Mouse (Mus musculus): ENCODE results near the gene Cmss1. TPM values are rescaled to one million over a fixed set of nuclear protein-coding genes. Genes with fewer than 3 reads are reported as not detected.

Gene Cmss1
- polyA plus RNA-seq, 1 experiment from 2014 or later: 58.1 TPM

- H3K4me1 ChIP-seq (replicated peaks): peaks cover 19% of the 10 kb centered on the region
- no peak overlapping the region for H3K27ac ChIP-seq
- H3K27me3 ChIP-seq: no peaks in the 10 kb centered on the region
- no peak overlapping the region for H3K4me3 ChIP-seq (replicated peaks)
- 89% methylated on average over 15 of the region's 15 CpGs for WGBS
- no peaks in the 10 kb centered on the region for H3K36me3 ChIP-seq
- no peak overlapping the region for H3K4me2 ChIP-seq
- ATAC-seq (ENCODE audit: insufficient number of reproducible peaks, insufficient read depth, low FRiP score, low TSS enrichment, low read depth): no peak
- no peak overlapping the region for H3K9ac ChIP-seq (replicated peaks)
- H3K9me3 ChIP-seq: no peaks in the 10 kb centered on the region
Observed at GRCm38 (mm10) chr16:57389566-57390251, 217.0 kb downstream of the Cmss1 start.

GRCm38 (mm10) chr16:57384274-57384673, 222.4 kb downstream of the Cmss1 start:
- H3K4me3 ChIP-seq (replicated peaks): no peak overlapping the region
- WGBS: 81% methylated on average over 2 of the region's 2 CpGs
- H3K4me2 ChIP-seq: no peak overlapping the region
- no peaks in the 10 kb centered on the region for H3K27me3 ChIP-seq
- H3K4me1 ChIP-seq (replicated peaks): peaks cover 34% of the 10 kb centered on the region
- no peaks in the 10 kb centered on the region for H3K36me3 ChIP-seq
- no peak overlapping the region for H3K9ac ChIP-seq (replicated peaks)
- ATAC-seq (ENCODE audit: insufficient number of reproducible peaks, insufficient read depth, low FRiP score, low TSS enrichment, low read depth): no peak
- 0 out of 2 replicates have a peak, but pooled peaks cover 4% of the 10 kb centered on the region for H3K9me3 ChIP-seq
- H3K27ac ChIP-seq: peak overlapping the region; percentile 19; the same call in 1 of the 2 replicates

GRCm38 (mm10) chr16:57383266-57383971, 223.2 kb downstream of the Cmss1 start:
- 40% methylated on average over 8 of the region's 8 CpGs for WGBS
- H3K36me3 ChIP-seq: no peaks in the 10 kb centered on the region
- H3K27ac ChIP-seq: peak overlapping the region; percentile 19; the same call in 1 of the 2 replicates
- no peak overlapping the region for H3K4me2 ChIP-seq
- no peaks in the 10 kb centered on the region for H3K27me3 ChIP-seq
- no peak overlapping the region for H3K9ac ChIP-seq (replicated peaks)
- H3K4me1 ChIP-seq (replicated peaks): peaks cover 42% of the 10 kb centered on the region
- no peak overlapping the region for H3K4me3 ChIP-seq (replicated peaks)
- ATAC-seq (ENCODE audit: insufficient number of reproducible peaks, insufficient read depth, low FRiP score, low TSS enrichment, low read depth): peak; percentile 49; the same call in 1 of the 2 replicates
- H3K9me3 ChIP-seq: 0 out of 2 replicates have a peak, but pooled peaks cover 4% of the 10 kb centered on the region

DNA sequence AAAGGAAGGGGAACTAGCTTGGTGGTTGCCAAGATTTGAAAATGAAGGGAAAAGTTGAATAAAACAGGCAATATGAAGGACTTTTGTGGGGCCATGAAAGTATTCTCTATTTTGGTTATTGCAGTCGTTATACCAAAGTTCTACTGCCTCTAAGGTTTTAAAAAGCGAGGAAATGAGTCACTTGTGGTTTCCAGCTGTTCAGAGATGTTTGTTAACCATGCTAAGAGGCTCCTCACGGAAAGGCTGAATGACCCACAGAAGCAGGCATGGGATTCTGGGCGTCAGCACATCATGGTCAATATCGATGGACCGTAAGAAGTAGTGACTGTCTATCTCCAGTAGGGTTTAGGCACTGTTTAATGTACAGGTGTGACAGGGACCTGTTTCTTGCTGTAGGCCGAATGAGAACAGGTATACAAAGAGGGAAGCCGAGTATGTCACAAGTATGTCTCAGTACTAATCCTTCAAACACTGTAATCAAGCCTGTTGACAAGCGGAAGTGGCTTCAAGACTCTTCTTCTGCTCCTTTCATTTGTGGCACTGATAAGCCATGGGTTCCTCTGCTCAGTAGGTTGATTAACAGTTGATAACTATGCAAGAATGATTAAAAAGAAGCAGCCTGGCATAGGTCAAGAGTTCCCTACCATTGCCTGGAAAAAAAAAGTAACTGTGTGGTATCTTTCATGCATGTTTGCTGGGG, 227.9 kb downstream of the Cmss1 start:
- peaks cover 7% of the 10 kb centered on the region; the same call in 1 of the 2 replicates for H3K9me3 ChIP-seq
- no peak overlapping the region for H3K4me2 ChIP-seq
- no peak overlapping the region for H3K4me3 ChIP-seq (replicated peaks)
- no peak overlapping the region for H3K27ac ChIP-seq
- WGBS: 75% methylated on average over 9 of the region's 9 CpGs
- no peak for ATAC-seq (ENCODE audit: insufficient number of reproducible peaks, insufficient read depth, low FRiP score, low TSS enrichment, low read depth)
- H3K36me3 ChIP-seq: no peaks in the 10 kb centered on the region
- H3K9ac ChIP-seq (replicated peaks): no peak overlapping the region
- peaks cover 38% of the 10 kb centered on the region for H3K4me1 ChIP-seq (replicated peaks)
- H3K27me3 ChIP-seq: no peaks in the 10 kb centered on the region

DNA sequence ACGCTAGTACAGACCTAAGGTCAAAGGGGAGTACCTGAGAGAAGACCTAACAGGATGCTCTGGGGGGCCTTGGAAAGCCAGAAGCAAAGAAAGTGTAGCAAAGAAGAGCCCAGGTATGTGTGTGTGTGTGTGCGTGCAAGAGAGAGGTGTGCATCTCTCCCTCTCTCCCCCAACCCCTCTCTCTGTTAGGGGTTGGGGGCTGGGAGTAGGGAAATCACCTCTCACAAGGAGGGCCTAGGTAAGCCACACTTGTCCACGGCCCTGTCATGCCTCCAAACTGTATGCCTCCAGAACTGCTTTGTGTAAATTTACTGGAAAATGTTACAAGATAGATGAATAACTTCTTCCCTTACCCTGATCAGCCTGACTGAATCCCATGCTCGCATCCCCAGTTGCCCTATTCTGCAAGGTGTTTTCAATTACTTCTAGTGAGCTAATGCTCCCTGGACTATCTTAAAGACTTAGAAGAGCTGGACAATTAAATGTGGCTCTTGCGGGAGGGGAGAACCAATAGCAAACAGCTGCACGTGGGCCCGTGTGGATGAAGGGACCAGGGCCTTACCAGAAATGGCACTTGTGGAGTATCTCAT, 231.3 kb downstream of the Cmss1 start:
- Histone ChIP-seq H3K4me2 (no peak overlapping the region), H3K4me1 (replicated peaks) (peaks cover 28% of the 10 kb centered on the region), H3K4me3 (replicated peaks) (no peak overlapping the region), H3K36me3 (no peaks in the 10 kb centered on the region), H3K27ac (no peak overlapping the region; the same call in 1 of the 2 replicates), H3K9me3 (peaks cover 3% of the 10 kb centered on the region; the same call in 1 of the 2 replicates), H3K27me3 (no peaks in the 10 kb centered on the region), H3K9ac (replicated peaks) (no peak overlapping the region)
- 44% methylated on average over 7 of the region's 7 CpGs for WGBS
- peak; percentile 52 for ATAC-seq (ENCODE audit: insufficient number of reproducible peaks, insufficient read depth, low FRiP score, low TSS enrichment, low read depth)

DNA sequence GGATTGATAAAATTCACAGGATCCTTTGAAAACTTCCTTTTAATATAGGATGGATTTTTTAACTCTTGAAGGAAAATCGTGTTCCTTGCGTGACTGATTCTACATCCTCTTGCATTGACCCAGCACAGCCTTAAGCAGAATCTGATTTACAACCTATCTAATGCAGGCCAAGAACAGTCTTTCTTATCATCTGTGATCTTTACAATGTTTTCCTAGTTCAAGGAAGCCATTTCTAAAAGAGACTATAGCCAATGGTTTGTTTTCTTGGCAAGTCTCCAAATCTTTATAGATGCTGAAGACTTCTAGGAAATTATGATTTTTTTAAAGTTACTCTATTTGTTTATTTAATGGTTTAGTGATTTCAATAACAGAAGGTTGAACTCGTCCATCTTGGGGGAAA, 234.5 kb downstream of the Cmss1 start:
- H3K4me1 ChIP-seq (replicated peaks): peaks cover 33% of the 10 kb centered on the region
- no peak overlapping the region for H3K27ac ChIP-seq
- 82% methylated on average over 3 of the region's 3 CpGs for WGBS

DNA sequence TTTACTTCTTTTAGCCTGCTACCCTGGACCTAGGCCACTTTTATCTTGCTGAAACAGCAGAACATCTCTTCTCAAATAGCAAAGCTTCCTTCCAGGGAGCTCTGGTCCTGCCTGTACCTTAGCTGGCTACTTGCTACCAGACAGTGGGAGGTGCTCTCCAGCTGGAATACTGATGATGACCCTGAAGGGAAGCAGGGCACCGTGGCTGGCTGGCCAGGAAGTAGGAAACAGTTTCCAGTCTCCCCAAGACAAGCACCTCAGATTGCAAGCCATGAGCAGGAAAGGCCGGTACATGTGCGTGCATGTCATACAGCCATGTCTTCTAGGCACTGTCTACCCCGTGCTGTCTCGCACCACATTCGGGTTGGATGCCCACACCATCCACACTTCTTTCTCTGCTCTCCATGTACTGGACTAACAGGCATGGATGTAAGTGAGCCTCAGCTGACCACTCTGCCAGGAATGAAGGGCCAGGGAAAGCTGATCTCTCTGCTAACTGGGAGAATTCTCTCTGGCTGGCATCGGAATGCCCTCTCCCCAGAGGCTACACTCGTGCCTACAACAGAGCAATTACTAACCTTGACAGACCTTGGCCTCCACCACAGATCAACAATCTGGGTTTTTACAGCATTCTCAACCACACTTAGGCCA, 236.7 kb downstream of the Cmss1 start:
- ATAC-seq (ENCODE audit: insufficient number of reproducible peaks, insufficient read depth, low FRiP score, low TSS enrichment, low read depth): no peak
- Histone ChIP-seq H3K9ac (replicated peaks) (no peak overlapping the region), H3K4me2 (no peak overlapping the region), H3K27ac (no peak overlapping the region), H3K9me3 (no peaks in the 10 kb centered on the region), H3K4me1 (replicated peaks) (peaks cover 36% of the 10 kb centered on the region), H3K4me3 (replicated peaks) (no peak overlapping the region), H3K27me3 (no peaks in the 10 kb centered on the region), H3K36me3 (no peaks in the 10 kb centered on the region)
- WGBS: 72% methylated on average over 8 of the region's 8 CpGs

More for the DNA sequence above, 234.5 kb downstream of the Cmss1 start:
- no peaks in the 10 kb centered on the region for H3K9me3 ChIP-seq
- H3K4me3 ChIP-seq (replicated peaks): no peak overlapping the region
- H3K36me3 ChIP-seq: no peaks in the 10 kb centered on the region
- H3K27me3 ChIP-seq: no peaks in the 10 kb centered on the region
- ATAC-seq (ENCODE audit: insufficient number of reproducible peaks, insufficient read depth, low FRiP score, low TSS enrichment, low read depth): no peak
- H3K4me2 ChIP-seq: no peak overlapping the region
- H3K9ac ChIP-seq (replicated peaks): no peak overlapping the region

DNA sequence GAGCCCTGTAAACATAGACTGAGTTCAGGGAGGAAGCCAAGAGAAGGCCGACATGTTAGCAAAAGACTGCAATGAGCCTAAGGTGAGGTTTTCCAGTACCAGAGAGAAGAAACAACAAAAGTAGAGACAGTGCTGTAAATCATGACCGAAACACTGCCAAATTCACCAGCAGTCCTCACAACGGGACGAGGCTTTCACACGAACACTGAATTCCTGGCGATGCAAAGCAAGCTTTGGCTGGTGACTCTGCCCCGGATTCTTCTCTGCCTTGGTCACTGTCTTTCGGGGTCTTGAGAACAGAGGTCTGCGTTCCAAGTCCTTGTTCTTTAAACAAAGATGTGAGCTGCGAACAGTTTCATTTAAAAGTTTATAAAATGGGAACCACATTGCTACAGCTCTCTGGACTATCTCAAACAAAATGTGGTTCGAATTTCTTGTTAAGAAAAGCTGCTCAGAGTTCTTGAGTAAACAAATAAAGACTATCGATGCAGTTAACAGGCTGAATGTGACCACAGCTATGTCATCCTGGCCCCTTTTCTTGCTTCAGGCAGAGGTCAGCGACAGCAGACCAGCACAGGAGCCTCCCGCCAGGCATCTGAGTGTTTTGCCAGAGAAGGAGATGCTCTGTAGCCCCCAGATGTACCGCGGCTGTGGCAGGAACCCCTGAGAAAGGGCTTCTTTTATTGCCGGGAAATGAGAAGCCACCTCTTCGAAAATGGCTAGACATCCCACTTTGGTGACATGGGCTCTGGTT, 239.5 kb downstream of the Cmss1 start:
- H3K4me1 ChIP-seq (replicated peaks): peaks cover 55% of the 10 kb centered on the region
- H3K4me2 ChIP-seq: no peak overlapping the region
- WGBS: 24% methylated on average over 18 of the region's 18 CpGs
- H3K9me3 ChIP-seq: no peaks in the 10 kb centered on the region
- ATAC-seq (ENCODE audit: insufficient number of reproducible peaks, insufficient read depth, low FRiP score, low TSS enrichment, low read depth): no peak
- peak overlapping the region; percentile 3; the same call in 1 of the 2 replicates for H3K9ac ChIP-seq (replicated peaks)
- no peaks in the 10 kb centered on the region for H3K36me3 ChIP-seq
- no peak overlapping the region for H3K27ac ChIP-seq
- H3K27me3 ChIP-seq: no peaks in the 10 kb centered on the region
- H3K4me3 ChIP-seq (replicated peaks): no peak overlapping the region

DNA sequence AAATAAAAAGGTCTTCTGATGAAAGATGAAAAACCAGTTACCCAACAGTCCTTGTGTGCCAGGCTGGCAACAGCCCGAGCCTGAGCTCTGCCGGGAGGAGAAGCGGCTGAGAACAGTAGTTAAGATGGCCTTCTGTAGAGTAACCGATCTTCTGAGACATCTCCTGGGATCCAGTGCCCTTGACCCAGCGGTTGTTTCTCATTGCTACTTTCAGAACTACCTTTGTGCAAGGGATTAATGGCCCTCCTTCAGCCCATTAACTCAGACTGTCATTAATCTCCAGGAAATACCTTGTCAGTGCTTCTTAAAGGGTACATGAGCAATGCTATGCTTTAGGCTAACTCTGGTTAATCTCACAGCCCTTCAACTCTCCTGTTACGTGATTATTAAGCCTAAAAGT, 240.5 kb downstream of the Cmss1 start:
- no peak overlapping the region for H3K4me2 ChIP-seq
- no peak overlapping the region for H3K9ac ChIP-seq (replicated peaks)
- H3K4me3 ChIP-seq (replicated peaks): no peak overlapping the region
- no peaks in the 10 kb centered on the region for H3K36me3 ChIP-seq
- H3K27me3 ChIP-seq: no peaks in the 10 kb centered on the region
- peaks cover 55% of the 10 kb centered on the region for H3K4me1 ChIP-seq (replicated peaks)
- 18% methylated on average over 6 of the region's 6 CpGs for whole genome bisulfite sequencing
- no peak overlapping the region for H3K27ac ChIP-seq
- ATAC-seq (ENCODE audit: insufficient number of reproducible peaks, insufficient read depth, low FRiP score, low TSS enrichment, low read depth): no peak
- no peaks in the 10 kb centered on the region for H3K9me3 ChIP-seq

- H3K4me2 ChIP-seq: no peak overlapping the region
- no peak for ATAC-seq (ENCODE audit: insufficient number of reproducible peaks, insufficient read depth, low FRiP score, low TSS enrichment, low read depth)
- WGBS: 81% methylated on average over 7 of the region's 7 CpGs
Observed at GRCm38 (mm10) chr16:57364498-57364897, 242.2 kb downstream of the Cmss1 start.

More at GRCm38 (mm10) chr16:57364498-57364897, 242.2 kb downstream of the Cmss1 start:
- Histone ChIP-seq H3K27ac (no peak overlapping the region), H3K36me3 (no peaks in the 10 kb centered on the region), H3K4me1 (replicated peaks) (peaks cover 48% of the 10 kb centered on the region), H3K4me3 (replicated peaks) (no peak overlapping the region), H3K9ac (replicated peaks) (no peak overlapping the region), H3K9me3 (no peaks in the 10 kb centered on the region), H3K27me3 (no peaks in the 10 kb centered on the region)
